Mouse (Mus musculus): ENCODE data around the gene Fam214a. TPM values are rescaled to one million over a fixed set of nuclear protein-coding genes. Genes with fewer than 3 reads are reported as not detected.

Fam214a gene
- 71.1 TPM for polyA plus RNA-seq (2015; fragmentation: Illumina TruSeq; extraction: RNeasy Lipid Tissue Mini Kit (QIAGEN cat#74804); ENCODE audit: insufficient read depth, low replicate concordance)

DNA sequence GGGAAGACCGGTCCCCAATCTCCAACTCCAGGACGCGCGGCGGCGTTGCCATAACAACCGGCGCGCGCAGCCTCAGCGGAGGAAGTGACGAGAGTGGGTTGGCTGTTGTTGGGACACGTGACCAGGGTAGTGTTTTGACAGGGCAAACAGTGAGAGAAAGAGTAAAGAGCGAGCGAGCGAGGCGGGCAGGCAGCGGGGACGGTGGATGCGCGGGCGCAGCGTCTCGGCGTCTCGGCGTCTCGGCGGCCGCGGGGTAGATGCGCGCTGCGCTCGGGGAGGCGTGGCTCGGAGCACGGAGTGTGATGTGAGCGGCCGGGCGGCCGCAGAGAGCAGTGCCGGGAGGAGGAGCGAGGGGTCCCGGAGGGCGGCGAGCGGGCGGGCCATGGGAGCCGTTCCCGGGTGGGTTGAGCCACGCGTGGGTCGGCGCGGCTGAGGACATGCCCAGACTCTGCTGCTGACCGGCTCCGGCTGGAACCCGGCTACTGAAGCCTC, at the start of gene Fam214a:
TSS of gene Fam214a (plus strand) at position 129 of the 492 bp plus-strand sequence.

DNA sequence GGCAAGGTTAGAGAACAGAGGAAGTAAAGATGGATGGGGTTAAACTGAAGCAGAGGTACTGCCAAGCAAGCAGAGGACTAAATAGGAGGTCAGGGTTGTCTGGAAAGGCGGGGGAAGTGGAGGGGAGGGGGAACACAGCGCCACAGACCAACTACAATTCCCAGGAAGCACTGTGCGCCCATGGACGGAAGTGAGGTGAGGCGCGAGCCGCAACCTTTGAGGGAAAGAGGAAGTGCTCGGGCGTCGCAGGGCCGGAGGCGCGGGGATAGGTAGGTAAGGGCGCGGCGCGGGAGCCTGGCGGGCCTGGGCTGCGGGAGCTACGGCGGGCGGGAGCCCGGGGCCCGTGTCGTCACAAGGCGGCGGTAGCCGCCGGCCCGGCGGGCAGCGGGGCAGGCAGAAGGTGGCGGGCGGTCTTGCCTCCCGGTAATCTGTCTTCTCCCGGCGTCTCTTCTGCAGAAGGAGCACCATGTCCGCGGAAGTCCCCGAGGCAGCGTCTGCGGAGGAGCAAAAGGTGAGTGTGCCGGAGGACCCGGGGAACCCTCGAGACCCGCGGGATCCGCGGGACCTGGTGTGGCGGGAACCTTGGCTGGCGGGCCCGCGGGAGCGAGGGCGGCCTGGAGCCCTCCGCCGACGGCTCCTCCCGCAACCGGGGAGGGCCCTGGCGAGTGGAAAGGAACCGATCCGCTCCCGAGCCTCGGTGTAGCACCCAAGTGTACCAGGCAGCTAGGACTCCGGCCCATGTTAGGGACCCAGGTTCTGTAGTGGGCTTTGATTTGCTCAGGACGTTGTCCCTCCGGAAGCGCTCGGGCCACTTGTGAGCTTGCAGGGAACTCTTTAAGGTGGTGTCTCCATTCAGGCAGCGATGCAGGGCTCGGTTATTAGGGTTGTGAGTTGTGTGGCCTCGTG, 85.0 kb downstream of the Fam214a start, which contains the start of gene Arpp19:
TSS of gene Arpp19 (plus strand) at position 164 of the 906 bp plus-strand sequence.

DNA sequence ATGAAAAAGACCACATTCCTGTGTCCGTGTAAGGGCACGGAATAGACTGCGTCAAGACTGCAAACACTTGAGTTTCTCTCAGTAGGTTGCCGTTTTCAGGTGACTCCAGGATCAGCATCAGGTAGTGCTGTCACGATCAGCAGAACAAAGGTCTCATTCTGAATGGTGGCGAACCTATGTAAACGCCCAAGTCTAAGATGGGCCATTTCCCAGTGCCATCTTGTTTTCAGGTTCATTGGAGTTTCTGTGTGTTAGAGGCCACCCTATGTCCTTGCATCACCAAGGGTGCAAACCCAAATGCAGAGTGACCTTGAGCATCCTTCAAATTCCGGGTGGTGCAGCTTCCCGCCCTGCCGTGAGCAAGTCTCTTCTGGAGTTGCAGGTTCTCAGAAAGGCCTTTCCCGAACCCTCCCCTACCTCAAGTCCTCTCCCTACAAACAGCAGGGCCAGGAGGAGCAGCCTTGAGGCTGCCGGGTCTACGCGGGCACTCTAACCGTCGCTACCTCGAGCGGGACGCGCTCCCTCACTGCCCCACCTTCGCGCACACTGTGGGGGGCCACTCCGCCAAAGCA, 117.9 kb downstream of the Fam214a start, which contains the start of gene Myo5a:
TSS of gene Myo5a (plus strand) at position 559 of the 572 bp plus-strand sequence.

Other genes with a start within 250 kb of the Fam214a start
- gene Onecut1, start 91.0 kb upstream of the Fam214a start, polyA plus RNA-seq (2015; fragmentation: Illumina TruSeq; extraction: RNeasy Lipid Tissue Mini Kit (QIAGEN cat#74804); ENCODE audit: insufficient read depth, low replicate concordance) = not detected
- 279 TPM for gene Arpp19, start 84.7 kb downstream of the Fam214a start, polyA plus RNA-seq (2015; fragmentation: Illumina TruSeq; extraction: RNeasy Lipid Tissue Mini Kit (QIAGEN cat#74804); ENCODE audit: insufficient read depth, low replicate concordance)
- 73.1 TPM for gene Myo5a, start 118.1 kb downstream of the Fam214a start, polyA plus RNA-seq (2015; fragmentation: Illumina TruSeq; extraction: RNeasy Lipid Tissue Mini Kit (QIAGEN cat#74804); ENCODE audit: insufficient read depth, low replicate concordance)